Mouse (Mus musculus): ENCODE results near the gene Tspan18. TPM values are rescaled to one million over a fixed set of nuclear protein-coding genes. Genes with fewer than 3 reads are reported as not detected.

Gene Tspan18
- total and polyA plus RNA-seq, 3 experiments, result 0.38 TPM; not detected in 2

- in situ Hi-C loops (cut with MboI; ENCODE audit: low pct_ligation_motif_present, low pct_unique_long_range_greater_than_20kb, low sequenced_read_pairs) (loop anchor here (5.0 to 25.0 kb wide), 2 partner anchors 109 to 539 kb away; partner anchors contain the start of gene Tspan18), dilution Hi-C loops (cut with MboI; ENCODE audit: extremely low pct_ligation_motif_present, extremely low pct_unique_long_range_greater_than_20kb, low sequenced_read_pairs) (no loop called here)
- no peaks in the 10 kb centered on the region for H3K36me3 ChIP-seq (replicated peaks in 1 of 2; ENCODE audit: control insufficient read depth in 1 of 2, insufficient read depth in 1 of 2, low read length in 1 of 2)
- H3K4me3 ChIP-seq (replicated peaks in 1 of 3; ENCODE audit: low read depth in 2 of 3, low read length in 2 of 3, poor library complexity in 1 of 3), result no peak overlapping the region
- no peaks in the 10 kb centered on the region for H3K9me3 ChIP-seq (replicated peaks; ENCODE audit: low read length)
- TF ChIP-seq USF1 (IDR thresholded peaks at IDR 0.05; ENCODE audit: low read depth, low read length) (no peak), MXI1 (IDR thresholded peaks at IDR 0.05; ENCODE audit: low read depth, low read length) (no peak), CTCF (conservative IDR thresholded peaks at IDR 0.05 in 1 of 2, IDR thresholded peaks at IDR 0.05 in 1 of 2; ENCODE audit: low read depth in 2 of 2, low read length in 2 of 2) (no peak), NELFE (IDR thresholded peaks at IDR 0.05; ENCODE audit: low read depth, low read length) (no peak), MAFK (IDR thresholded peaks at IDR 0.05; ENCODE audit: insufficient replicate concordance, low read length) (no peak), RAD21 (IDR thresholded peaks at IDR 0.05; ENCODE audit: low read depth, low read length) (no peak), MEF2A (IDR thresholded peaks at IDR 0.05; ENCODE audit: borderline replicate concordance, low read depth, low read length) (no peak), MYC (IDR thresholded peaks at IDR 0.05; ENCODE audit: low read depth, low read length) (no peak), BHLHE40 (IDR thresholded peaks at IDR 0.05; ENCODE audit: low read depth, low read length) (no peak), PAX5 (IDR thresholded peaks at IDR 0.05; ENCODE audit: low read length) (no peak), MAX (IDR thresholded peaks at IDR 0.05; ENCODE audit: low read length) (no peak)
- DNase-seq (ENCODE audit: extremely low read depth), result no peak
- no peaks in the 10 kb centered on the region for H3K79me2 ChIP-seq (replicated peaks; ENCODE audit: control insufficient read depth, extremely low read depth, insufficient read depth, poor library complexity, severe bottlenecking)
- H3K27ac ChIP-seq (ENCODE audit: insufficient read depth, low read depth), result no peak overlapping the region
- H3K4me1 ChIP-seq (ENCODE audit: control insufficient read depth in 1 of 2, insufficient read depth in 2 of 2), result peaks cover 12 to 15% of the 10 kb centered on the region in 2 experiments
- peaks cover 55% of the 10 kb centered on the region for H3K27me3 ChIP-seq (replicated peaks)
- no peak overlapping the region for H3K4me2 ChIP-seq (ENCODE audit: insufficient read depth, low read depth, poor library complexity, severe bottlenecking)
- H3K9ac ChIP-seq (ENCODE audit: insufficient read depth, low read depth), result no peak overlapping the region
Measured at GRCm38 (mm10) chr2:93223463-93223862, 110.8 kb downstream of the Tspan18 start.

GRCm38 (mm10) chr2:93220447-93220846, 113.9 kb downstream of the Tspan18 start:
- H3K4me2 ChIP-seq (ENCODE audit: insufficient read depth, low read depth, poor library complexity, severe bottlenecking), result no peak overlapping the region
- no peak overlapping the region for H3K9ac ChIP-seq (ENCODE audit: insufficient read depth, low read depth)
- no peak for DNase-seq (ENCODE audit: extremely low read depth)
- dilution Hi-C loops (cut with MboI; ENCODE audit: extremely low pct_ligation_motif_present, extremely low pct_unique_long_range_greater_than_20kb, low sequenced_read_pairs) (no loop called here), in situ Hi-C loops (cut with MboI; ENCODE audit: low pct_ligation_motif_present, low pct_unique_long_range_greater_than_20kb, low sequenced_read_pairs) (loop anchor here (5.0 to 25.0 kb wide), 2 partner anchors 112 to 542 kb away; partner anchors contain the start of gene Tspan18)
- peaks cover 31 to 33% of the 10 kb centered on the region in 2 experiments for H3K4me1 ChIP-seq (ENCODE audit: control insufficient read depth in 1 of 2, insufficient read depth in 2 of 2)
- no peak overlapping the region for H3K27ac ChIP-seq (ENCODE audit: insufficient read depth, low read depth)
- no peak overlapping the region for H3K4me3 ChIP-seq (replicated peaks in 1 of 3; ENCODE audit: low read depth in 2 of 3, low read length in 2 of 3, poor library complexity in 1 of 3)
- TF ChIP-seq SMC3 (IDR thresholded peaks at IDR 0.05; ENCODE audit: low read depth, low read length) (peak; percentile 43), RAD21 (IDR thresholded peaks at IDR 0.05; ENCODE audit: low read depth, low read length) (peak; percentile 46), KAT2A (IDR thresholded peaks at IDR 0.05; ENCODE audit: insufficient replicate concordance, low read length) (no peak), CTCF (conservative IDR thresholded peaks at IDR 0.05 in 1 of 2, IDR thresholded peaks at IDR 0.05 in 1 of 2; ENCODE audit: low read depth in 2 of 2, low read length in 2 of 2) (peak in 1 of 2 experiments; percentile 59; a peak in 2 of 4 replicates)
- H3K36me3 ChIP-seq (replicated peaks in 1 of 2; ENCODE audit: control insufficient read depth in 1 of 2, insufficient read depth in 1 of 2, low read length in 1 of 2), result no peaks in the 10 kb centered on the region
- peaks cover 31% of the 10 kb centered on the region for H3K27me3 ChIP-seq (replicated peaks)
- no peaks in the 10 kb centered on the region for H3K79me2 ChIP-seq (replicated peaks; ENCODE audit: control insufficient read depth, extremely low read depth, insufficient read depth, poor library complexity, severe bottlenecking)
- no peaks in the 10 kb centered on the region for H3K9me3 ChIP-seq (replicated peaks; ENCODE audit: low read length)

- no peak for DNase-seq (ENCODE audit: extremely low read depth)
- TF ChIP-seq ELF1 (IDR thresholded peaks at IDR 0.05; ENCODE audit: low read depth, low read length), result no peak
- TF ChIP-seq CHD2 (IDR thresholded peaks at IDR 0.05; ENCODE audit: low read length), result no peak
- no peak for TF ChIP-seq JUN (IDR thresholded peaks at IDR 0.05; ENCODE audit: insufficient read depth, low read depth, low read length)
- no peak for TF ChIP-seq GABPA (IDR thresholded peaks at IDR 0.05; ENCODE audit: insufficient replicate concordance, low read depth, low read length)
- no peak for TF ChIP-seq SMC3 (IDR thresholded peaks at IDR 0.05; ENCODE audit: low read depth, low read length)
- no peak for TF ChIP-seq NELFE (IDR thresholded peaks at IDR 0.05; ENCODE audit: low read depth, low read length)
- TF ChIP-seq UBTF (IDR thresholded peaks at IDR 0.05; ENCODE audit: low read depth, low read length), result no peak
- TF ChIP-seq ZMIZ1 (IDR thresholded peaks at IDR 0.05; ENCODE audit: low read depth, low read length), result no peak
- TF ChIP-seq USF2 (conservative IDR thresholded peaks at IDR 0.05; ENCODE audit: low read depth, low read length), result no peak
- TF ChIP-seq PAX5 (IDR thresholded peaks at IDR 0.05; ENCODE audit: low read length), result no peak
- Histone ChIP-seq H3K9me3 (replicated peaks; ENCODE audit: low read length) (no peaks in the 10 kb centered on the region), H3K27ac (ENCODE audit: insufficient read depth, low read depth) (no peak overlapping the region), H3K79me2 (replicated peaks; ENCODE audit: control insufficient read depth, extremely low read depth, insufficient read depth, poor library complexity, severe bottlenecking) (no peaks in the 10 kb centered on the region), H3K27me3 (replicated peaks) (peaks cover 24% of the 10 kb centered on the region), H3K36me3 (replicated peaks in 1 of 2; ENCODE audit: control insufficient read depth in 1 of 2, insufficient read depth in 1 of 2, low read length in 1 of 2) (no peaks in the 10 kb centered on the region), H3K9ac (ENCODE audit: insufficient read depth, low read depth) (no peak overlapping the region), H3K4me3 (replicated peaks in 1 of 3; ENCODE audit: low read depth in 2 of 3, low read length in 2 of 3, poor library complexity in 1 of 3) (no peak overlapping the region), H3K4me2 (ENCODE audit: insufficient read depth, low read depth, poor library complexity, severe bottlenecking) (no peak overlapping the region; the same call in 1 of the 2 replicates), H3K4me1 (ENCODE audit: control insufficient read depth in 1 of 2, insufficient read depth in 2 of 2) (peaks cover 39% of the 10 kb centered on the region in 2 experiments)
- dilution Hi-C loops (cut with MboI; ENCODE audit: extremely low pct_ligation_motif_present, extremely low pct_unique_long_range_greater_than_20kb, low sequenced_read_pairs), result no loop called here
- in situ Hi-C loops (cut with MboI; ENCODE audit: low pct_ligation_motif_present, low pct_unique_long_range_greater_than_20kb, low sequenced_read_pairs), result loop anchor here (5.0 to 25.0 kb wide), 2 partner anchors 188 to 543 kb away; no protein-coding TSS in a partner anchor
Measured at GRCm38 (mm10) chr2:93219576-93219975, 114.7 kb downstream of the Tspan18 start.

Data from CH12.LX (cell line).